Mouse (Mus musculus) ovary, adult 2 months (tissue): ENCODE data around the gene Gbe1. TPM values are rescaled to one million over a fixed set of nuclear protein-coding genes. Genes with fewer than 3 reads are reported as not detected.

ENCODE experiments used
- polyA plus RNA-seq: library from polyadenylated mRNA; depleted of rRNA; stranded (reverse); fragments of >200 nt; gene quantifications from 2 replicates; pipeline ENCODE4 v1.2.3, GENCODE M21; 2012; rRNA removed

Gene Gbe1
- polyA plus RNA-seq, result 8.4 and 20.1 TPM in 2 replicates

DNA sequence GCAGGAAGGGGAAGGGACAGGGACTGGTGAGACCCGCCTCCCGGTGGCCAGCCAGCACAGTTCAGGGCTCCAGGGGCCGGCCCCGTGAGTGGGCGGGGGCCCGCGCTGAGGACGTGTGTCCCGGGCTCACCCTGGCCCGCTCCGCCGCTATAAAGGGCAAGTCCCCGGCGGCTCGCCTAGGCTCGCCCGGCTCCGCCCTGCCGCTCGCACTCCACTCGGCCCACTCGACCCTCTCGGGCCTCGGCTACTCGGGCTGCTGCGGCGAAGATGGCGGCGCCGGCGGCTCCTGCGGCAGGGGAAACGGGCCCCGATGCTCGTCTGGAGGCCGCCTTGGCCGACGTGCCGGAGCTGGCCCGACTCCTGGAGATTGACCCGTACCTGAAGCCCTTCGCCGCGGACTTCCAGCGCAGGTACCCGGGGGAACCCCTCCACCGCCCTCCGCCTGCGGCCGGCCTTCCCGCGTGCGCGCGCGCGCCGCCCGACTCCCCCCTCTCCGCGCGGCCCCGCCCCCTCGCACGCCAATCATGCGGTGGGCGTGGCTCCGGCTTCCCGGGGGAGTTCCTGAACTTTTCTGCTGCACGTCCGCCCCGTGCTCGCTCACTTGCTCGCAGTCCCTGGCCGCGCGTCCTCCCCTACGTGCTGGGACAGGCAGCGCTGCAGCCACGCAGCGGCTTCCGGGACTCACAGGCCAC, at the start of gene Gbe1:
TSS of gene Gbe1 (plus strand) at position 64 of the 692 bp plus-strand sequence.

